Mouse (Mus musculus): Measurements from ENCODE around the gene Daam1. TPM values are rescaled to one million over a fixed set of nuclear protein-coding genes. Genes with fewer than 3 reads are reported as not detected.

The Daam1 gene
- polyA plus RNA-seq, 1 experiment from 2014 or later: 11.6 TPM

- Histone ChIP-seq H3K27me3 (ENCODE audit: insufficient read depth, poor library complexity, severe bottlenecking) (no peaks in the 10 kb centered on the region), H3K4me3 (no peak overlapping the region), H3K27ac (no peak overlapping the region), H3K36me3 (no peaks in the 10 kb centered on the region), H3K9me3 (no peaks in the 10 kb centered on the region), H3K4me1 (replicated peaks) (peaks cover 22% of the 10 kb centered on the region)
- no peak for DNase-seq (ENCODE audit: low spot score)
- WGBS: 94% methylated on average over 6 of the region's 6 CpGs
These were observed 43.7 kb downstream of the Daam1 start for GRCm38 (mm10) chr12:71874561-71874960.

DNA sequence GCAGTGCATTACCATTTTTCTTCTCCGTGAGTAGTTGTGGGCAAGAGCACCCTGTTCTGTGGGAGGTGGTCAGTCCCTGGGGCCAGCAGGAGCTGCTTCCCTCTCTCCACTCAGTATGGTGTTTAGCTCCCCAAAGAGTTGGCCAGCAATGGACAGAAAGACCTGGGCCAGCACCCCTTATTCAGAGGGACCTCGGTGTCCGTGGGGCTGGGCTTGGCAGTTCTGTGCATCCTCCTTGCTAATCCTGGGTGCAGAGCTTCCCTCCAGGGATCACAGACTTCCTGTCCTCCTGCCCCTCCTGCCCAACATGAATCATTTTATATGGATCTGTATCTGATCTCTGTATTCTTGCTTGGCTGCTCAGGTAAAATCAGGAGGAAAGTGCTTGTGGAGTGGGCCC, 44.1 kb downstream of the Daam1 start:
- Histone ChIP-seq H3K9me3 (no peaks in the 10 kb centered on the region), H3K4me3 (no peak overlapping the region), H3K27ac (no peak overlapping the region), H3K4me1 (replicated peaks) (peaks cover 22% of the 10 kb centered on the region), H3K27me3 (ENCODE audit: insufficient read depth, poor library complexity, severe bottlenecking) (no peaks in the 10 kb centered on the region), H3K36me3 (no peaks in the 10 kb centered on the region)
- DNase-seq (ENCODE audit: low spot score): no peak
- WGBS: 90% methylated on average over 3 of the region's 3 CpGs

DNA sequence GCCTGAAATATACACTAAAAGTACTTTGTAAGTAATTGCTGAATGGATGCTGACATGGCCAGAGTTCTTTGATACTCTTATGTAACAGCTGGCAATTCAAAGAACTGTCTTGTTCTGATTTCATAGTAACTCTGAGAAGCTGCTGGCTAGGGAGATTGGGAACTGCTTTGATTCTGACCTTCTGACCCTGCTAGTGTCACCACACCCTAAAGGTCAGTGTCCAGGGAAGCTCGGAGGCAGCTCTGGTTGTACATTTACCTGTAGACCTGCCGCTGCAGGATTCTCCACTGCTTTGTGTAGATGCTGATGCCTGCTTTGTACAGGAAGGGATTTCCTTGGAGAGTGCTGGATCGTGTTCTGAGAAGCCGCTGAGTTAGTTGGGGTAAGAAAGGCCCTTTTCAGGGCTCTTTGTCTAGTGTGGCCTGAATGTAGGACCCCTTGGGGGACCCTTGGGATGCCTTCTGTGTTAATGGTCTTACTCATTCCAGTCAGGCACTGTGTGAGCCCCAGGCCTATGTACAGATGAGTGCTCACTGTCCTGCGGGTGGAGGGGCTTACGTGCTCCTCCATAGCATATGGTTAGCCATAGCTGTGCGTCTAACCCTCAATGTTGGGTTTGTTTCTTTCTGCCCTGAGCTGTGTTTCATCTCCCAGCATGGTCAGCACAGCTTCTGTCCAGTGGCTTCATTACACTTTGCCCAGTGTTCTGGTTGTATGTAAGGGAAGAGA, 45.0 kb downstream of the Daam1 start:
- H3K9me3 ChIP-seq: no peaks in the 10 kb centered on the region
- no peaks in the 10 kb centered on the region for H3K27me3 ChIP-seq (ENCODE audit: insufficient read depth, poor library complexity, severe bottlenecking)
- H3K27ac ChIP-seq: no peak overlapping the region
- WGBS: 69% methylated on average over 7 of the region's 7 CpGs
- H3K4me3 ChIP-seq: no peak overlapping the region
- no peaks in the 10 kb centered on the region for H3K36me3 ChIP-seq
- no peak for DNase-seq (ENCODE audit: low spot score)
- peaks cover 22% of the 10 kb centered on the region for H3K4me1 ChIP-seq (replicated peaks)

GRCm38 (mm10) chr12:71880987-71881386, 50.1 kb downstream of the Daam1 start:
- H3K4me1 ChIP-seq (replicated peaks): peaks cover 32% of the 10 kb centered on the region
- H3K27ac ChIP-seq: no peak overlapping the region
- H3K4me3 ChIP-seq: no peak overlapping the region
- 92% methylated on average over 5 of the region's 5 CpGs for WGBS
- no peaks in the 10 kb centered on the region for H3K36me3 ChIP-seq
- H3K27me3 ChIP-seq (ENCODE audit: insufficient read depth, poor library complexity, severe bottlenecking): no peaks in the 10 kb centered on the region
- no peak for DNase-seq (ENCODE audit: low spot score)
- no peaks in the 10 kb centered on the region for H3K9me3 ChIP-seq

GRCm38 (mm10) chr12:71881477-71881876, 50.6 kb downstream of the Daam1 start:
- Histone ChIP-seq H3K4me3 (no peak overlapping the region), H3K4me1 (replicated peaks) (peaks cover 32% of the 10 kb centered on the region), H3K9me3 (no peaks in the 10 kb centered on the region), H3K27me3 (ENCODE audit: insufficient read depth, poor library complexity, severe bottlenecking) (no peaks in the 10 kb centered on the region), H3K36me3 (no peaks in the 10 kb centered on the region), H3K27ac (no peak overlapping the region)
- 88% methylated on average over 4 of the region's 4 CpGs for WGBS
- DNase-seq (ENCODE audit: low spot score): no peak

GRCm38 (mm10) chr12:71883066-71883711, 52.3 kb downstream of the Daam1 start:
- WGBS: 84% methylated on average over 9 of the region's 9 CpGs
- H3K36me3 ChIP-seq: no peaks in the 10 kb centered on the region
- H3K4me1 ChIP-seq (replicated peaks): peaks cover 34% of the 10 kb centered on the region
- no peak overlapping the region for H3K27ac ChIP-seq
- no peaks in the 10 kb centered on the region for H3K9me3 ChIP-seq
- no peak overlapping the region for H3K4me3 ChIP-seq
- DNase-seq (ENCODE audit: low spot score): no peak
- no peaks in the 10 kb centered on the region for H3K27me3 ChIP-seq (ENCODE audit: insufficient read depth, poor library complexity, severe bottlenecking)

- no peak for DNase-seq (ENCODE audit: low spot score)
- WGBS: 91% methylated on average over 2 of the region's 2 CpGs
- H3K27ac ChIP-seq: no peak overlapping the region
- H3K4me3 ChIP-seq: no peak overlapping the region
- peaks cover 45% of the 10 kb centered on the region for H3K4me1 ChIP-seq (replicated peaks)
- H3K27me3 ChIP-seq (ENCODE audit: insufficient read depth, poor library complexity, severe bottlenecking): no peaks in the 10 kb centered on the region
- no peaks in the 10 kb centered on the region for H3K9me3 ChIP-seq
- no peaks in the 10 kb centered on the region for H3K36me3 ChIP-seq
These were observed 54.3 kb downstream of the Daam1 start for GRCm38 (mm10) chr12:71885170-71885574.

GRCm38 (mm10) chr12:71885717-71886116, 54.8 kb downstream of the Daam1 start:
- H3K4me3 ChIP-seq: no peak overlapping the region
- no peaks in the 10 kb centered on the region for H3K9me3 ChIP-seq
- WGBS: 91% methylated on average over 4 of the region's 4 CpGs
- DNase-seq (ENCODE audit: low spot score): no peak
- H3K27ac ChIP-seq: peak overlapping the region; percentile 35; the same call in 1 of the 2 replicates
- peaks cover 45% of the 10 kb centered on the region for H3K4me1 ChIP-seq (replicated peaks)
- no peaks in the 10 kb centered on the region for H3K27me3 ChIP-seq (ENCODE audit: insufficient read depth, poor library complexity, severe bottlenecking)
- H3K36me3 ChIP-seq: no peaks in the 10 kb centered on the region

GRCm38 (mm10) chr12:71886406-71886805, 55.5 kb downstream of the Daam1 start:
- H3K4me1 ChIP-seq (replicated peaks): peaks cover 48% of the 10 kb centered on the region
- WGBS: 82% methylated on average over 5 of the region's 5 CpGs

GRCm38 (mm10) chr12:71886941-71887340, 56.1 kb downstream of the Daam1 start:
- H3K4me1 ChIP-seq (replicated peaks): peaks cover 48% of the 10 kb centered on the region
- no peaks in the 10 kb centered on the region for H3K9me3 ChIP-seq
- no peaks in the 10 kb centered on the region for H3K27me3 ChIP-seq (ENCODE audit: insufficient read depth, poor library complexity, severe bottlenecking)
- DNase-seq (ENCODE audit: low spot score): no peak
- H3K27ac ChIP-seq: no peak overlapping the region; the same call in 1 of the 2 replicates
- WGBS: 80% methylated on average over 2 of the region's 2 CpGs
- no peak overlapping the region for H3K4me3 ChIP-seq
- H3K36me3 ChIP-seq: no peaks in the 10 kb centered on the region

More at GRCm38 (mm10) chr12:71886406-71886805, 55.5 kb downstream of the Daam1 start:
- H3K36me3 ChIP-seq: no peaks in the 10 kb centered on the region
- H3K4me3 ChIP-seq: no peak overlapping the region
- H3K9me3 ChIP-seq: no peaks in the 10 kb centered on the region
- no peak for DNase-seq (ENCODE audit: low spot score)
- no peaks in the 10 kb centered on the region for H3K27me3 ChIP-seq (ENCODE audit: insufficient read depth, poor library complexity, severe bottlenecking)
- no peak overlapping the region for H3K27ac ChIP-seq

DNA sequence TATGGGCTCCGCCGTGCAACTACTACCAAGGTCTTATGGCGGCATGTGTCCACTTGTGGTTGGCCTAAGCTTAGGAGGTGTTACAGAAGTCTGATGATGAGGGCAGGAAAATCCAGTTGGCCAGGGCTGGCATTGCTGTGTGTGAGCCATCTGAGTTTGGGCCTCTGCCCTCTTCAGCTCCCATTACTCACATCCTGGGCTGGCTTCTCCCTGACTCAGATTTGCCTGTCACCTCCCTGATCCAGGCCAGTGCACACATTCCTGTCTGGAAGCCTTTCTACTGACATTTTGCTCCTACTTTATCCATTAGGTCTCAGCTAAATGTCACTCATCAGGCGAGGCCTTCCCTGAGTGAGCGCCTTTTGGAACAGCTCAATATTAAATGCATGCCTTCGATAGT, 57.5 kb downstream of the Daam1 start:
- no peak for DNase-seq (ENCODE audit: low spot score)
- no peaks in the 10 kb centered on the region for H3K27me3 ChIP-seq (ENCODE audit: insufficient read depth, poor library complexity, severe bottlenecking)
- H3K27ac ChIP-seq: no peak overlapping the region
- H3K4me1 ChIP-seq (replicated peaks): peaks cover 53% of the 10 kb centered on the region
- no peaks in the 10 kb centered on the region for H3K36me3 ChIP-seq
- WGBS: 93% methylated on average over 6 of the region's 6 CpGs
- H3K9me3 ChIP-seq: no peaks in the 10 kb centered on the region
- H3K4me3 ChIP-seq: no peak overlapping the region

- Histone ChIP-seq H3K4me1 (replicated peaks) (peaks cover 57% of the 10 kb centered on the region), H3K27me3 (ENCODE audit: insufficient read depth, poor library complexity, severe bottlenecking) (no peaks in the 10 kb centered on the region), H3K36me3 (no peaks in the 10 kb centered on the region), H3K9me3 (no peaks in the 10 kb centered on the region), H3K4me3 (no peak overlapping the region), H3K27ac (no peak overlapping the region)
- WGBS: 83% methylated on average over 8 of the region's 8 CpGs
- no peak for DNase-seq (ENCODE audit: low spot score)
These were observed 58.4 kb downstream of the Daam1 start for GRCm38 (mm10) chr12:71889266-71889665.

DNA sequence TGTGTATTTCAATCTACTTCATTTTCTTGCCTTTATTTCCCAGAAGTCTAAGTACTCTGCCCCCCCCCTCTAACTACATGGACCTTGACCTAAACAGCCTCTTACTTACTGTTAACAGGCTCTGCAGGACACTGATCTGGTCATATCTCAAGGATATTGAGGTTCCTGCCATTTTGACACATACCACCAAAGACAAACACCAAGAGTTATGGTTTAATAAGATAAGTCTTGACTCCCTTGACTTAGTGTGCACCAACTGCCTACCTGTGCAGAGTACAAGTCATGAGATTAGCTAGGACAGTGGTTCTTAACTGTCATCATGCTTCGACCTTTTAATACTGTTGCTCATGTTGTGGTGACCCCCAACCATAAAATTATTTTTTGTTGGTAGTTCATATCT, 59.4 kb downstream of the Daam1 start:
- Histone ChIP-seq H3K9me3 (no peaks in the 10 kb centered on the region), H3K4me1 (replicated peaks) (peaks cover 56% of the 10 kb centered on the region), H3K36me3 (no peaks in the 10 kb centered on the region), H3K27ac (no peak overlapping the region), H3K27me3 (ENCODE audit: insufficient read depth, poor library complexity, severe bottlenecking) (no peaks in the 10 kb centered on the region), H3K4me3 (no peak overlapping the region)
- no peak for DNase-seq (ENCODE audit: low spot score)
- 92% methylated on average over 1 of the region's 1 CpGs for WGBS

Measured in hindbrain, embryonic 10.5 days (tissue).